Mouse (Mus musculus) kidney, embryonic 15.5 days (tissue): ENCODE measurements at regions not wholly inside any gene's neighbourhood (a gene's known extent, or its start where the extent isn't known, plus 50 kb on each side); places are given as distances from the start of the nearest gene placed in this dataset.

Experiments
- ATAC-seq: fragments of 200-750 bp; cut with Nextera tagmentation; replicated peaks from 2 replicates; pipeline ENCODE4 v1.8.0; 2017; ENCODE audit warnings: moderate TSS enrichment; ENCODE audit not compliant: low FRiP score
- H3K27ac ChIP-seq: fragments of 300-500 bp; sonication (generic); 2 replicates; pipeline ENCODE4 v1.5.1; 2015; ENCODE audit warnings: mild to moderate bottlenecking, inconsistent platforms
- H3K27me3 ChIP-seq: fragments of 300-500 bp; sonication (generic); 2 replicates; pipeline ENCODE4 v1.6.1; 2015; ENCODE audit warnings: inconsistent platforms
- H3K36me3 ChIP-seq: fragments of 300-500 bp; sonication (generic); 2 replicates; pipeline ENCODE4 v1.6.1; 2015; ENCODE audit warnings: inconsistent platforms
- H3K4me1 ChIP-seq: fragments of 300-500 bp; sonication (generic); 2 replicates; pipeline ENCODE4 v1.6.1; 2015; ENCODE audit warnings: inconsistent platforms
- H3K4me2 ChIP-seq: fragments of 300-500 bp; sonication (generic); 2 replicates; pipeline ENCODE4 v1.6.1; 2015; ENCODE audit warnings: moderate library complexity, mild to moderate bottlenecking, inconsistent platforms
- H3K4me3 ChIP-seq: fragments of 300-500 bp; sonication (generic); replicated peaks from 2 replicates; pipeline ENCODE4 v1.5.1; 2015; ENCODE audit warnings: mild to moderate bottlenecking, inconsistent platforms
- H3K9ac ChIP-seq: fragments of 300-500 bp; sonication (generic); 2 replicates; pipeline ENCODE4 v1.6.1; 2015; ENCODE audit warnings: mild to moderate bottlenecking, inconsistent platforms
- H3K9me3 ChIP-seq: fragments of 300-500 bp; sonication (generic); replicated peaks from 2 replicates; pipeline ENCODE4 v1.6.1; 2016; ENCODE audit warnings: inconsistent platforms
- WGBS: fragments of 180-500 bp; shearing (Covaris S2); methylation state at CpG from one replicate; pipeline ENCODE4 v1.1.7; 2015; ENCODE audit warnings: mixed read lengths; 5-methylcytosine and 5-hydroxymethylcytosine counted together

GRCm38 (mm10) chr4:98228193-98228592 is 154.9 kb downstream of the Tm2d1 start:
- no peaks in the 10 kb centered on the region for H3K4me1 ChIP-seq
- H3K4me2 ChIP-seq, result no peak overlapping the region
- H3K9me3 ChIP-seq, result no peaks in the 10 kb centered on the region
- H3K4me3 ChIP-seq, result no peak overlapping the region
- 86% methylated on average over 4 of the region's 4 CpGs for WGBS
- H3K36me3 ChIP-seq, result no peaks in the 10 kb centered on the region
- no peaks in the 10 kb centered on the region for H3K27me3 ChIP-seq
- no peak for ATAC-seq
- H3K9ac ChIP-seq, result no peak overlapping the region
- H3K27ac ChIP-seq, result no peak overlapping the region

- 55% methylated on average over 7 of the region's 7 CpGs for WGBS
- ATAC-seq, result no peak
- H3K36me3 ChIP-seq, result no peaks in the 10 kb centered on the region
- no peaks in the 10 kb centered on the region for H3K9me3 ChIP-seq
- H3K9ac ChIP-seq, result no peak overlapping the region
- H3K4me1 ChIP-seq, result no peaks in the 10 kb centered on the region
- H3K27me3 ChIP-seq, result no peaks in the 10 kb centered on the region
- H3K4me3 ChIP-seq, result no peak overlapping the region
- H3K27ac ChIP-seq, result no peak overlapping the region
- H3K4me2 ChIP-seq, result no peak overlapping the region
Measured at GRCm38 (mm10) chr4:98224366-98224765, 158.7 kb downstream of the Tm2d1 start.

GRCm38 (mm10) chr4:98223429-98223828 is 159.7 kb downstream of the Tm2d1 start:
- WGBS, result 42% methylated on average over 8 of the region's 8 CpGs
- Histone ChIP-seq H3K27ac (no peak overlapping the region), H3K9me3 (no peaks in the 10 kb centered on the region), H3K4me1 (no peaks in the 10 kb centered on the region), H3K36me3 (no peaks in the 10 kb centered on the region), H3K27me3 (no peaks in the 10 kb centered on the region), H3K9ac (no peak overlapping the region), H3K4me2 (no peak overlapping the region), H3K4me3 (no peak overlapping the region)
- no peak for ATAC-seq

GRCm38 (mm10) chr4:98221566-98221965 is 161.5 kb downstream of the Tm2d1 start:
- Histone ChIP-seq H3K27ac (no peak overlapping the region), H3K9ac (no peak overlapping the region), H3K4me1 (no peaks in the 10 kb centered on the region), H3K4me3 (no peak overlapping the region), H3K4me2 (no peak overlapping the region), H3K36me3 (no peaks in the 10 kb centered on the region), H3K9me3 (no peaks in the 10 kb centered on the region), H3K27me3 (no peaks in the 10 kb centered on the region)
- 58% methylated on average over 4 of the region's 4 CpGs for WGBS
- ATAC-seq, result no peak

GRCm38 (mm10) chr4:98215218-98215617 is 167.9 kb downstream of the Tm2d1 start:
- Histone ChIP-seq H3K4me3 (no peak overlapping the region), H3K36me3 (no peaks in the 10 kb centered on the region), H3K27me3 (no peaks in the 10 kb centered on the region), H3K4me1 (no peaks in the 10 kb centered on the region), H3K9me3 (no peaks in the 10 kb centered on the region), H3K27ac (no peak overlapping the region), H3K9ac (no peak overlapping the region), H3K4me2 (no peak overlapping the region)
- no peak for ATAC-seq
- 89% methylated on average over 5 of the region's 5 CpGs for WGBS

- no peaks in the 10 kb centered on the region for H3K9me3 ChIP-seq
- no peak for ATAC-seq
- no peak overlapping the region for H3K27ac ChIP-seq
- H3K4me1 ChIP-seq, result no peaks in the 10 kb centered on the region
- no peak overlapping the region for H3K9ac ChIP-seq
- no peaks in the 10 kb centered on the region for H3K36me3 ChIP-seq
- WGBS, result 90% methylated on average over 8 of the region's 8 CpGs
- H3K4me2 ChIP-seq, result no peak overlapping the region
- no peaks in the 10 kb centered on the region for H3K27me3 ChIP-seq
- no peak overlapping the region for H3K4me3 ChIP-seq
Measured at GRCm38 (mm10) chr4:98207446-98207845, 175.7 kb downstream of the Tm2d1 start.

GRCm38 (mm10) chr4:98206245-98206970 is 176.7 kb downstream of the Tm2d1 start:
- no peak overlapping the region for H3K4me2 ChIP-seq
- no peak overlapping the region for H3K27ac ChIP-seq
- ATAC-seq, result no peak
- no peaks in the 10 kb centered on the region for H3K4me1 ChIP-seq
- no peaks in the 10 kb centered on the region for H3K9me3 ChIP-seq
- no peak overlapping the region for H3K9ac ChIP-seq
- H3K36me3 ChIP-seq, result no peaks in the 10 kb centered on the region
- H3K4me3 ChIP-seq, result no peak overlapping the region
- no peaks in the 10 kb centered on the region for H3K27me3 ChIP-seq
- 54% methylated on average over 6 of the region's 6 CpGs for WGBS

- Histone ChIP-seq H3K27ac (no peak overlapping the region), H3K9ac (no peak overlapping the region), H3K27me3 (no peaks in the 10 kb centered on the region), H3K36me3 (no peaks in the 10 kb centered on the region), H3K4me3 (no peak overlapping the region), H3K4me1 (no peaks in the 10 kb centered on the region), H3K9me3 (no peaks in the 10 kb centered on the region), H3K4me2 (no peak overlapping the region)
- WGBS, result 68% methylated on average over 3 of the region's 3 CpGs
- no peak for ATAC-seq
Measured at GRCm38 (mm10) chr4:98203129-98203528, 180.0 kb downstream of the Tm2d1 start.

GRCm38 (mm10) chr4:98202232-98202631 is 180.9 kb downstream of the Tm2d1 start:
- Histone ChIP-seq H3K4me3 (no peak overlapping the region), H3K27ac (no peak overlapping the region), H3K36me3 (no peaks in the 10 kb centered on the region), H3K9ac (no peak overlapping the region), H3K4me1 (no peaks in the 10 kb centered on the region), H3K9me3 (no peaks in the 10 kb centered on the region), H3K4me2 (no peak overlapping the region), H3K27me3 (no peaks in the 10 kb centered on the region)
- WGBS, result 87% methylated on average over 2 of the region's 2 CpGs
- no peak for ATAC-seq

GRCm38 (mm10) chr4:98201102-98201501 is 182.0 kb downstream of the Tm2d1 start:
- H3K4me3 ChIP-seq, result no peak overlapping the region
- H3K36me3 ChIP-seq, result no peaks in the 10 kb centered on the region
- H3K9me3 ChIP-seq, result no peaks in the 10 kb centered on the region
- no peak overlapping the region for H3K27ac ChIP-seq
- WGBS, result 80% methylated on average over 3 of the region's 3 CpGs
- no peaks in the 10 kb centered on the region for H3K27me3 ChIP-seq
- no peaks in the 10 kb centered on the region for H3K4me1 ChIP-seq
- no peak overlapping the region for H3K9ac ChIP-seq
- no peak overlapping the region for H3K4me2 ChIP-seq
- ATAC-seq, result no peak

- Histone ChIP-seq H3K27me3 (no peaks in the 10 kb centered on the region), H3K9me3 (no peaks in the 10 kb centered on the region), H3K27ac (no peak overlapping the region), H3K4me3 (no peak overlapping the region), H3K36me3 (no peaks in the 10 kb centered on the region), H3K9ac (no peak overlapping the region), H3K4me2 (no peak overlapping the region), H3K4me1 (no peaks in the 10 kb centered on the region)
- no peak for ATAC-seq
- WGBS, result 59% methylated on average over 1 of the region's 1 CpGs
Measured at GRCm38 (mm10) chr4:98200701-98201100, 182.4 kb downstream of the Tm2d1 start.

- H3K9me3 ChIP-seq, result no peaks in the 10 kb centered on the region
- WGBS, result 85% methylated on average over 3 of the region's 3 CpGs
- H3K27ac ChIP-seq, result no peak overlapping the region
Measured at GRCm38 (mm10) chr4:98190318-98190717, 192.8 kb downstream of the Tm2d1 start.

GRCm38 (mm10) chr4:98189894-98190293 is 193.2 kb downstream of the Tm2d1 start:
- Histone ChIP-seq H3K9me3 (no peaks in the 10 kb centered on the region), H3K27ac (no peak overlapping the region), H3K27me3 (no peaks in the 10 kb centered on the region), H3K9ac (no peak overlapping the region), H3K4me1 (no peaks in the 10 kb centered on the region), H3K4me3 (no peak overlapping the region), H3K36me3 (no peaks in the 10 kb centered on the region), H3K4me2 (no peak overlapping the region)
- WGBS, result 60% methylated on average over 1 of the region's 1 CpGs
- no peak for ATAC-seq

More at GRCm38 (mm10) chr4:98190318-98190717, 192.8 kb downstream of the Tm2d1 start:
- Histone ChIP-seq H3K9ac (no peak overlapping the region), H3K36me3 (no peaks in the 10 kb centered on the region), H3K27me3 (no peaks in the 10 kb centered on the region), H3K4me1 (no peaks in the 10 kb centered on the region), H3K4me3 (no peak overlapping the region), H3K4me2 (no peak overlapping the region)
- ATAC-seq, result no peak
